ENCODE assay signal across 8 mouse cellular contexts in the genomic region with DNA sequence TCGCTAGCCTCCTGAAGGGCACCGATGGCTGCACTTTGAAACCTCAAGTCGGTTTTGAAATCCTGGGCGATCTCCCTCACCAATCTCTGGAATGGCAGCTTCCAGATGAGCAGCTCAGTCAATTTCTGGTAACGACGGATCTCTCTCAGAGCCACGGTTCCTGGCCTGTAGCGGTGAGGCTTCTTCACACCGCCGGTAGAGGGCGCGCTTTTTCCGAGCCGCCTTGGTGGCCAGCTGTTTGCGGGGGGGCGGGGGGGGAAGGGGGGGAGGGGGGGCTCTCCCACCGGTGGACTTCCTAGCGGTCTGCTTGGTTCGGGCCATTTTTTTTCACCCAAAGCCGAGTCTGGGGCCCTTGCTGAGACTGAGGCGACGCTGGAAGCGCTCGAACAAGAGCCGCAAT. TPM values are rescaled to one million over a fixed set of nuclear protein-coding genes. Genes with fewer than 3 reads are reported as not detected.
DNase-seq lines count a peak whose midpoint lies in the region; ATAC-seq and TF ChIP-seq lines count a peak whose summit lies in the region.
"Not testable (repeated sequence)": the region's sequence is repeated elsewhere in the genome, so short reads cannot be mapped to it uniquely, and the experiment has no call there.
"Had no signal": no experiment of that assay in that cellular context is flagged by ENCODE, and none has a peak within 500 bp of the region (broad histone marks: within the 10 kb centered on the region; RNA-seq: fewer than 3 reads in every experiment).

No protein-coding gene starts in this region.

- H3K27me3 ChIP-seq in embryonic facial prominence, embryonic 14.5 days (replicated peaks; ENCODE audit: control insufficient read depth, insufficient read depth, low read length); heart, embryonic 11.5 days (ENCODE audit: control insufficient read depth, insufficient read depth, low read length); kidney, adult 2 months (replicated peaks; ENCODE audit: control insufficient read depth, insufficient read depth, low read length); liver, embryonic 11.5 days (replicated peaks; ENCODE audit: control insufficient read depth, insufficient read depth, low read length); splenic B cell, adult 2 months (ENCODE audit: control insufficient read depth, insufficient read depth, low read length, poor library complexity, severe bottlenecking): not testable (repeated sequence)
- H3K27me3 ChIP-seq in midbrain, embryonic 10.5 days (ENCODE audit: low read depth, poor library complexity, severe bottlenecking), result peaks cover 36% of the 10 kb centered on the region

- H3K36me3 ChIP-seq in embryonic facial prominence, embryonic 14.5 days (ENCODE audit: control insufficient read depth, insufficient read depth, low read length); heart, embryonic 11.5 days (ENCODE audit: control insufficient read depth, insufficient read depth, low read length); kidney, adult 2 months (ENCODE audit: control insufficient read depth, insufficient read depth, low read length); liver, embryonic 11.5 days (ENCODE audit: control insufficient read depth, insufficient read depth, low read length); midbrain, embryonic 10.5 days; splenic B cell, adult 2 months (ENCODE audit: control insufficient read depth, insufficient read depth, low read length, poor library complexity, severe bottlenecking): not testable (repeated sequence)

- not testable (repeated sequence) for H3K4me3 ChIP-seq in embryonic facial prominence, embryonic 14.5 days (ENCODE audit: low read depth, low read length); heart, embryonic 11.5 days (ENCODE audit: low read depth, low read length); kidney, adult 2 months (ENCODE audit: insufficient read depth, low read depth, low read length); liver, embryonic 11.5 days (ENCODE audit: low read depth, low read length)
- peak overlapping the region; percentile 29 for H3K4me3 ChIP-seq in midbrain, embryonic 10.5 days

- H3K4me2 ChIP-seq in embryonic facial prominence, embryonic 14.5 days (ENCODE audit: low read depth, low read length), result peak overlapping the region; percentile 35
- peak overlapping the region; percentile 44 for H3K4me2 ChIP-seq in heart, embryonic 11.5 days
- H3K4me2 ChIP-seq in liver, embryonic 11.5 days, result peak overlapping the region; percentile 39

- TF ChIP-seq POLR2A in kidney, adult 2 months (IDR thresholded peaks at IDR 0.05; ENCODE audit: low read depth, low read length), result not testable (repeated sequence)

- peak; percentile 37 for TF ChIP-seq CTCF in kidney, adult 2 months (conservative IDR thresholded peaks at IDR 0.05; ENCODE audit: insufficient read depth, insufficient read length, low read depth, low read length)

- not testable (repeated sequence) for H3K27ac ChIP-seq in embryonic facial prominence, embryonic 14.5 days (replicated peaks; ENCODE audit: low read depth, low read length); heart, embryonic 11.5 days (ENCODE audit: low read depth, low read length); kidney, adult 2 months (ENCODE audit: insufficient read depth, low read depth, low read length); liver, embryonic 11.5 days (ENCODE audit: low read depth, low read length); midbrain, embryonic 10.5 days (replicated peaks)

- WGBS in embryonic facial prominence, embryonic 14.5 days, result 16% methylated on average over 21 of the region's 25 CpGs
- 13% methylated on average over 21 of the region's 25 CpGs for WGBS in heart, embryonic 11.5 days (ENCODE audit: insufficient replicate concordance)
- WGBS in kidney, adult 2 months, result 22% methylated on average over 24 of the region's 25 CpGs
- 12% methylated on average over 22 of the region's 25 CpGs for WGBS in liver, embryonic 11.5 days
- 13% methylated on average over 24 of the region's 25 CpGs for WGBS in midbrain, embryonic 10.5 days

- not testable (repeated sequence) for ATAC-seq in embryonic facial prominence, embryonic 14.5 days (ENCODE audit: low read depth); heart, embryonic 11.5 days (replicated peaks; ENCODE audit: insufficient number of reproducible peaks, low FRiP score, low TSS enrichment); liver, embryonic 11.5 days (replicated peaks; ENCODE audit: low FRiP score)

- not testable (repeated sequence) for H3K9me3 ChIP-seq in embryonic facial prominence, embryonic 14.5 days (ENCODE audit: control insufficient read depth, low read length); heart, embryonic 11.5 days (replicated peaks; ENCODE audit: control insufficient read depth, low read length); liver, embryonic 11.5 days (ENCODE audit: control insufficient read depth, low read length); midbrain, embryonic 10.5 days (replicated peaks)

- H3K9ac ChIP-seq in embryonic facial prominence, embryonic 14.5 days (ENCODE audit: low read depth, low read length); heart, embryonic 11.5 days (ENCODE audit: low read depth, low read length); liver, embryonic 11.5 days (ENCODE audit: low read depth, low read length): not testable (repeated sequence)

- H3K4me1 ChIP-seq in embryonic facial prominence, embryonic 14.5 days (ENCODE audit: control insufficient read depth, insufficient read depth, low read length); heart, embryonic 11.5 days (ENCODE audit: control insufficient read depth, insufficient read depth, low read length); kidney, adult 2 months (ENCODE audit: control insufficient read depth, insufficient read depth, low read length); liver, embryonic 11.5 days (replicated peaks; ENCODE audit: control insufficient read depth, insufficient read depth, low read length); midbrain, embryonic 10.5 days: not testable (repeated sequence)

- peak; percentile 51 for DNase-seq in adrenal gland, postnatal 25 days
- DNase-seq in embryonic facial prominence, embryonic 14.5 days (ENCODE audit: low spot score); kidney, adult 2 months; liver, embryonic 11.5 days (ENCODE audit: low spot score): not testable (repeated sequence)
- DNase-seq in midbrain, embryonic 10.5 days (ENCODE audit: low spot score), result peak; percentile 35
- DNase-seq in splenic B cell, adult 2 months (ENCODE audit: low read depth, low spot score), result peak; percentile 49

RNA-seq across cellular contexts. Expression of gene Ppm1j, which starts 28.0 kb away (rescaled TPM):
- 3.6 and 5.9 TPM in 2 replicates for total RNA-seq in adrenal gland, postnatal 25 days (2021)
- polyA plus RNA-seq in embryonic facial prominence, embryonic 14.5 days (2014; fragmentation: Nextera tagmentation; extraction: Ambion mirVana), result 3.4 and 3.7 TPM in 2 replicates
- 23.5 and 36.9 TPM in 2 replicates for polyA plus RNA-seq in heart, embryonic 11.5 days (2014; fragmentation: Nextera tagmentation; extraction: Ambion mirVana)
- polyA plus RNA-seq in kidney, adult 2 months (2012; rRNA removed), result 3.4 and 4.0 TPM in 2 replicates
- polyA plus RNA-seq in liver, embryonic 11.5 days (2014; fragmentation: Nextera tagmentation; extraction: Ambion mirVana), result 1.8 and 1.9 TPM in 2 replicates
- polyA plus RNA-seq in midbrain, embryonic 10.5 days (2016; fragmentation: Nextera tagmentation; extraction: Ambion mirVana), result 1.1 and 1.2 TPM in 2 replicates

RNA-seq across cellular contexts. Expression of gene Fam19a3, which starts 28.8 kb away (rescaled TPM):
- total RNA-seq in adrenal gland, postnatal 25 days (2021), result 0.76 and 1.6 TPM in 2 replicates
- polyA plus RNA-seq in embryonic facial prominence, embryonic 14.5 days (2014; fragmentation: Nextera tagmentation; extraction: Ambion mirVana), result 0.24 and 0.68 TPM in 2 replicates
- 1.2 and 2.2 TPM in 2 replicates for polyA plus RNA-seq in heart, embryonic 11.5 days (2014; fragmentation: Nextera tagmentation; extraction: Ambion mirVana)
- 0.35 and 0.45 TPM in 2 replicates for polyA plus RNA-seq in kidney, adult 2 months (2012; rRNA removed)
- not detected in 2 replicates for polyA plus RNA-seq in liver, embryonic 11.5 days (2014; fragmentation: Nextera tagmentation; extraction: Ambion mirVana)
- polyA plus RNA-seq in midbrain, embryonic 10.5 days (2016; fragmentation: Nextera tagmentation; extraction: Ambion mirVana), result 0.15 TPM in 1 of 2 replicates, not detected in the other
- polyA plus RNA-seq: hindbrain, embryonic 15.5 days had no signal

RNA-seq across cellular contexts. Expression of gene Rhoc, which starts 35.3 kb away (rescaled TPM):
- total RNA-seq in adrenal gland, postnatal 25 days (2021), result 88.7 and 108 TPM in 2 replicates
- 183 and 198 TPM in 2 replicates for polyA plus RNA-seq in embryonic facial prominence, embryonic 14.5 days (2014; fragmentation: Nextera tagmentation; extraction: Ambion mirVana)
- polyA plus RNA-seq in heart, embryonic 11.5 days (2014; fragmentation: Nextera tagmentation; extraction: Ambion mirVana), result 242 and 272 TPM in 2 replicates
- 75.7 and 87.2 TPM in 2 replicates for polyA plus RNA-seq in kidney, adult 2 months (2012; rRNA removed)
- 57.3 and 64.9 TPM in 2 replicates for polyA plus RNA-seq in liver, embryonic 11.5 days (2014; fragmentation: Nextera tagmentation; extraction: Ambion mirVana)
- 87.0 and 89.3 TPM in 2 replicates for polyA plus RNA-seq in midbrain, embryonic 10.5 days (2016; fragmentation: Nextera tagmentation; extraction: Ambion mirVana)
